Mouse (Mus musculus) spleen, adult 2 months (tissue): ENCODE measurements around the gene Npas1.

Source experiments
- CTCF ChIP-seq: fragments of 200-500 bp; IDR thresholded peaks from 2 replicates; pipeline ENCODE4 v1.5.1; 2011; ENCODE audit warnings: mild to moderate bottlenecking, inconsistent platforms; ENCODE audit not compliant: insufficient read depth, insufficient read length, insufficient replicate concordance; ENCODE audit errors: extremely low read depth
- POLR2A ChIP-seq: fragments of 200-500 bp; IDR thresholded peaks from 2 replicates; pipeline ENCODE4 v1.6.1; 2011; ENCODE audit warnings: low read depth, low read length, inconsistent platforms

GRCm38 (mm10) chr7:16426129-16426729 lies 51.3 kb downstream of the Npas1 start:
- TF ChIP-seq CTCF: peak; percentile 93
- TF ChIP-seq POLR2A: no peak
